Mouse (Mus musculus) limb, embryonic 11.5 days (tissue): ENCODE results near the gene Bid. TPM values are rescaled to one million over a fixed set of nuclear protein-coding genes. Genes with fewer than 3 reads are reported as not detected.

Experiments
- ATAC-seq: fragments of 200-750 bp; cut with Nextera tagmentation; 2 replicates; pipeline ENCODE4 v1.8.0; 2017; ENCODE audit warnings: low read depth; ENCODE audit not compliant: insufficient number of reproducible peaks, low FRiP score, low TSS enrichment
- DNase-seq: peaks from one replicate; pipeline ENCODE4 v3.0.0-alpha.2; 2015; ENCODE audit warnings: low spot score
- H3K27ac ChIP-seq: fragments of 300-500 bp; sonication (generic); replicated peaks from 2 replicates; pipeline ENCODE4 v1.5.1; 2014; ENCODE audit warnings: low read depth, mild to moderate bottlenecking, low read length
- H3K27me3 ChIP-seq: fragments of 300-500 bp; sonication (generic); 2 replicates; pipeline ENCODE4 v1.6.1; 2014; ENCODE audit warnings: mild to moderate bottlenecking, low read length, mixed read lengths; ENCODE audit not compliant: control insufficient read depth, insufficient read depth
- H3K36me3 ChIP-seq: fragments of 300-500 bp; sonication (generic); 2 replicates; pipeline ENCODE4 v1.6.1; 2014; ENCODE audit warnings: mild to moderate bottlenecking, low read length, moderate library complexity, mixed read lengths; ENCODE audit not compliant: control insufficient read depth, insufficient read depth
- H3K4me1 ChIP-seq: fragments of 300-500 bp; sonication (generic); 2 replicates; pipeline ENCODE4 v1.6.1; 2014; ENCODE audit warnings: low read length, mixed read lengths; ENCODE audit not compliant: control insufficient read depth, insufficient read depth
- H3K4me2 ChIP-seq: fragments of 300-500 bp; sonication (generic); 2 replicates; pipeline ENCODE4 v1.6.1; 2014; ENCODE audit warnings: low read depth, mild to moderate bottlenecking, moderate library complexity; ENCODE audit not compliant: severe bottlenecking
- H3K4me3 ChIP-seq: fragments of 300-500 bp; sonication (generic); 2 replicates; pipeline ENCODE4 v1.5.1; 2014; ENCODE audit warnings: low read depth, low read length
- H3K9ac ChIP-seq: fragments of 300-500 bp; sonication (generic); 2 replicates; pipeline ENCODE4 v1.6.1; 2014; ENCODE audit warnings: mild to moderate bottlenecking, low read length
- H3K9me3 ChIP-seq: fragments of 300-500 bp; sonication (generic); 2 replicates; pipeline ENCODE4 v1.6.1; 2016; ENCODE audit warnings: low read length; ENCODE audit not compliant: control insufficient read depth
- WGBS: fragments of 180-500 bp; shearing (Covaris S2); extraction: QIAGEN DNeasy Blood & Tissue Kit; methylation state at CpG from one replicate; pipeline ENCODE4 v1.1.7; 2014; 5-methylcytosine and 5-hydroxymethylcytosine counted together
- polyA plus RNA-seq: library from polyadenylated mRNA; unstranded; fragments of >200 nt; fragmentation: Nextera tagmentation; extraction: Ambion mirVana; gene quantifications from 2 replicates; pipeline ENCODE4 v1.2.1, GENCODE M21; 2014

Gene Bid
- polyA plus RNA-seq, 1 experiment from 2014 or later, result 17.0 TPM

DNA sequence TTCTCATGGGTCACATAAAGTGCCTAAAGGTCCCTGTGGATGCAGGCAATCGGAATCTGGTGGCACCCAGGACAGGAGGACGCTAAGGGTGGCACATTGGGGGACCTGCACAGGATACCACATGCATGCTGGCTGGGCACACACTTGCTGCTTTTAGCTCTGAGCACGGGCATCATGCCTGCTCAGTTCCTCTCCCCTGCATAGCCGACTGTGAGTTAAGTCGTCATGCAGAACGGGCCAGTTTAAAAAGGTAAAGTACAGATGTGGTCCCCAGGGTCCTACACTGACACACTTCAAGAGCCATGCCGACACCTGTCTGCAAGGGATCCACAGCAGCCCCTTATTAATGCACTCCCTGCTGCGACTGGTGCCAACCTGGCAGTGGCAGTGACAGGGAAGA lies 37.6 kb upstream of the Bid start:
- Histone ChIP-seq H3K27me3 (no peaks in the 10 kb centered on the region), H3K4me2 (no peak overlapping the region), H3K27ac (no peak overlapping the region), H3K9ac (no peak overlapping the region), H3K4me1 (no peaks in the 10 kb centered on the region), H3K9me3 (no peaks in the 10 kb centered on the region), H3K36me3 (peaks cover 2% of the 10 kb centered on the region; the same call in 1 of the 2 replicates), H3K4me3 (no peak overlapping the region)
- DNase-seq, result no peak
- 91% methylated on average over 8 of the region's 8 CpGs for WGBS
- ATAC-seq, result no peak

DNA sequence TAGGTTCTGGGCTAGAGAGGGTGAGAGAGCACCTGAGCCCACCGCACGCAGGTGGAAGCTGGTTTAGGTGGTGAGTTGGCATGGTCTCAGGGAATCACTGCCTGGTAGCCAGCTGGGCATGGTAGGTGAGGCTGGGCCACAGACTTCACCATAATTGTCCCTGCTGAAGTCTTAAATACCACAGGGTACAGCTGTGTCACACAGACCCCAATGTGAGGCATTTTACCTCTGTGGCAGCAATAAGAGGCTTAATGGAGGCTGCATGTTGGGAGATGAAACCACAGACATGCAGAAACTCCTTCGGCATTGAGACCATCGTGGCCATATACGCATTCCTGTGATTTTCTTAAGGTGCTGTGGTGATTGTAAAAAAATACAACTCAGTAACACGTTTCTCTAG lies 35.8 kb upstream of the Bid start:
- ATAC-seq, result no peak
- no peak overlapping the region for H3K27ac ChIP-seq
- 92% methylated on average over 6 of the region's 6 CpGs for WGBS
- no peak overlapping the region for H3K9ac ChIP-seq
- no peaks in the 10 kb centered on the region for H3K9me3 ChIP-seq
- DNase-seq, result no peak
- H3K36me3 ChIP-seq, result no peaks in the 10 kb centered on the region
- no peaks in the 10 kb centered on the region for H3K27me3 ChIP-seq
- no peaks in the 10 kb centered on the region for H3K4me1 ChIP-seq
- H3K4me3 ChIP-seq, result no peak overlapping the region
- no peak overlapping the region for H3K4me2 ChIP-seq

DNA sequence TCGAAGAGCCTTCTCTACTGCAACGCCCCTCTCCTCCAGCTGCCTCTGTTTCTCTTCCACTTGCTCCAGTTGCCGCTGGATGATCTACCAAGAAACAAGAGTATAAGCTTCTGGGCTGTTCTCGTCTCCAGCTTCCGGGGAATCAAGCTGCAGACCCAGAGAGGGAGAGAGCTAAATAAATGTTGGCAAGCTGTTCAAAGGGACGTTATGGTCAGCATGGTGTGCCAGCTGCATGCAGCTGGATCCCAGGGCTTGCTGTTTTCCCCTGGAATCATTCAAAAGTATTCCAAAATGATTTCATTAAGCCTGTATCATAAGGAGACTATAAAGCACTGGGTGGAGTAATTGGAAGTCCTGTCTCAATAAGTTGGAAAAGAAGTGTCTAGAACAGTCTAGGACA lies 34.7 kb upstream of the Bid start:
- H3K9me3 ChIP-seq, result no peaks in the 10 kb centered on the region
- H3K4me2 ChIP-seq, result no peak overlapping the region
- no peaks in the 10 kb centered on the region for H3K27me3 ChIP-seq
- ATAC-seq, result no peak
- no peak overlapping the region for H3K27ac ChIP-seq
- H3K4me1 ChIP-seq, result no peaks in the 10 kb centered on the region
- no peak for DNase-seq
- H3K4me3 ChIP-seq, result no peak overlapping the region
- 94% methylated on average over 6 of the region's 6 CpGs for WGBS
- no peak overlapping the region for H3K9ac ChIP-seq
- H3K36me3 ChIP-seq, result no peaks in the 10 kb centered on the region

DNA sequence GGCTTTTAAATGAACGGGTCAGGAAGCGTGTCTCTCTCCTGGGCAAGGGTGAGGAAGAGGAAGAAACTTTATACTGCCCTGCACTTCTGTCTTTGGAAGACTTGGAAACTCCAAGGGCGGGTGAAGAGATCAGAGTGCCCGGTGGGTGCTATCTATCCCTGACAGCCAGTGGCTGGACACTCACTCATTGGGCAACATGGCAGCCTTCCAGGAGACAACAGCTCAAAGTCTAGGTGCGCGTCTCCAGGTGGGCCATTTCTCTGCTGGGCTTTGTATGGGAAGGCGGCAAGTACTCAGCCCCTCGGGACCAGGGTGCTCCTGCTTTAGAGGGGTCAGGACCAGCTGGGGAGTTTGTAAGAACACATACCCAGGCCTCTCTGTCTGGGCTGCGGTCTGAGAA lies 28.9 kb upstream of the Bid start:
- H3K4me1 ChIP-seq, result no peaks in the 10 kb centered on the region
- ATAC-seq, result no peak
- WGBS, result 95% methylated on average over 9 of the region's 9 CpGs

DNA sequence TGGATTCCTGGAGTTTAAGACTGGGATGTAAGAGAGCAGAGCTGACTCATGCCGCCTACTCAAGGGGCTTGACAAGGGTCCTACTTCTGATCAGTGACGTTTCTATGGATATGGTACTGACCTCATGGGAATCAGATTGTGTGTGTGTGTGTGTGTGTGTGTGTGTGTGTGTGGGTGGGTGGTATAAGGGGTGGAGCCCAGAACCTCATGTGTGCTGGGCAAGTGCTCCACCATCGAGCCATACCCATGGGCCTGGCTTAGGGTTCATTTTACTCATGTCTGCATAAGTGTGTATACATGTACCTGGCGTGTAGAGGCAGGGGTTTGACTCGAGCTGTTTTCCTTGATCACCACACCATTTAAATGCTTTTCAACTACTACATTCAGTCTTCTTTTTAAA lies 27.3 kb upstream of the Bid start:
- Histone ChIP-seq H3K27ac (no peak overlapping the region), H3K4me3 (no peak overlapping the region), H3K36me3 (no peaks in the 10 kb centered on the region), H3K4me2 (no peak overlapping the region), H3K27me3 (no peaks in the 10 kb centered on the region), H3K9me3 (no peaks in the 10 kb centered on the region), H3K9ac (no peak overlapping the region), H3K4me1 (no peaks in the 10 kb centered on the region)
- DNase-seq (no peak), ATAC-seq (no peak)
- WGBS, result 83% methylated on average over 5 of the region's 5 CpGs

More for the DNA sequence above, 28.9 kb upstream of the Bid start:
- Histone ChIP-seq H3K4me3 (no peak overlapping the region), H3K27ac (no peak overlapping the region), H3K36me3 (no peaks in the 10 kb centered on the region), H3K9ac (no peak overlapping the region), H3K27me3 (no peaks in the 10 kb centered on the region), H3K9me3 (no peaks in the 10 kb centered on the region), H3K4me2 (no peak overlapping the region)
- no peak for DNase-seq

DNA sequence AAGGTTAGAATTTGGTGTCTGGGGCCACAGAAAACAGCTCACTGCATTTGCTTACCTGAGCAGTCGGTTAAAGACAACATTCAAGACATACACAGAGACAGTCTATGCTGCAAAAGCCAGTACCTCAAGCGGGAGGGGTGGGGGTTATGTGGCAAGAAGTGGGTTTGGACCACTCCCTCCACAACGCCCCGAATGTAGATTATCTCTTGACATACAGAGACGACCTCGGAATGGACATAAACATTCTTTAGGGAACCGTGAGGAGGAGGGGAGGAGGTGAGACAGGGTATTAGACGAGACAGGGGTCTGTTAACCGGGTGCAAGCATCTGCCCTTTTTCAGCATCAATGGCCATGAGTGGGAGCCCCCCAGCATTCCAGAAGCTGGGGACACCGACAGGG lies 26.9 kb upstream of the Bid start:
- 83% methylated on average over 10 of the region's 10 CpGs for WGBS
- no peak overlapping the region for H3K27ac ChIP-seq
- DNase-seq, result no peak
- H3K9me3 ChIP-seq, result no peaks in the 10 kb centered on the region
- no peak for ATAC-seq
- H3K27me3 ChIP-seq, result no peaks in the 10 kb centered on the region
- no peak overlapping the region for H3K4me2 ChIP-seq
- no peaks in the 10 kb centered on the region for H3K36me3 ChIP-seq
- H3K9ac ChIP-seq, result no peak overlapping the region
- H3K4me1 ChIP-seq, result no peaks in the 10 kb centered on the region
- H3K4me3 ChIP-seq, result no peak overlapping the region

DNA sequence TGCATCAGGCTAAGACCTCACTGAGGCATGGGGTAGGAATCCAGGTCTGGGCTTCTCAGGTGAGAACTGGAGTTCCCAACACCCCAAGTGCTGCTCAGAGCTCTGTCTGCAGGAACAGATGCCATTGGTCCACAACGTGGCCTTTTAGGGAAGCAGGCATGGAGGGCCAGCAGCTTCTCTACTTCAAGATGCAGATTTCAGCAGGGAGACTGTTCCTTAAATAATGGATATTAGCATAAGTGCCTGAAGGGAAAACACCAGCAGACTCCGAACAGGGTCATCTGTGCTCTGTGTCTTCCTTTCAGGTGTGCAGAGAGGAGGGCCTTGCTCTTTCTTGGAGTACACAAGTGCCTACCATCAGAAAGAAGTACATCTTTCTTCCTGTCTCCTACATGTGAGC lies 26.4 kb upstream of the Bid start:
- WGBS, result 79% methylated on average over 2 of the region's 2 CpGs
- DNase-seq (no peak), ATAC-seq (no peak)
- Histone ChIP-seq H3K27ac (no peak overlapping the region), H3K27me3 (no peaks in the 10 kb centered on the region), H3K4me2 (no peak overlapping the region), H3K4me3 (no peak overlapping the region), H3K4me1 (no peaks in the 10 kb centered on the region), H3K36me3 (no peaks in the 10 kb centered on the region), H3K9ac (no peak overlapping the region), H3K9me3 (no peaks in the 10 kb centered on the region)

DNA sequence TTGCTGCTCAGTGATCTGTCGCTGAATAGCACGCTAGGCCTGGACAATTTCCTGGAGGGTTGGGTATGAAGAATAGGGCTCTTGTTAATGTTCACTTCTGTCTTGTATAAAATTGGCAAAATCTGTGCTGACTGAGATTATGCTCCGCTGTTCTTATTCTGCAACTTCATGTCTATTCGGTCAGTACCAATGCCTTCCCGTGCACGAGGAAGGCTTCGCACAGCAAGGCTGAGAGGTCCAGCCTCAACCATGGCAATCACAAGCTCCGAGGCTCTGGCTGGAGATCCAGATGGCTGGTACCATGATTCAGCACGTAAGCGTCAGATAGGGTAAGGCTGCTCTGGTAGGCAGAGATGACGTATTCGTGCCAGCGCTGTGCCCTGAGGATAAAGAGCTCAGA lies 24.9 kb upstream of the Bid start:
- ATAC-seq (no peak), DNase-seq (no peak)
- Histone ChIP-seq H3K4me1 (no peaks in the 10 kb centered on the region), H3K9ac (no peak overlapping the region), H3K36me3 (no peaks in the 10 kb centered on the region), H3K4me2 (no peak overlapping the region), H3K27me3 (no peaks in the 10 kb centered on the region), H3K4me3 (no peak overlapping the region), H3K9me3 (no peaks in the 10 kb centered on the region), H3K27ac (no peak overlapping the region)
- WGBS, result 93% methylated on average over 13 of the region's 13 CpGs

DNA sequence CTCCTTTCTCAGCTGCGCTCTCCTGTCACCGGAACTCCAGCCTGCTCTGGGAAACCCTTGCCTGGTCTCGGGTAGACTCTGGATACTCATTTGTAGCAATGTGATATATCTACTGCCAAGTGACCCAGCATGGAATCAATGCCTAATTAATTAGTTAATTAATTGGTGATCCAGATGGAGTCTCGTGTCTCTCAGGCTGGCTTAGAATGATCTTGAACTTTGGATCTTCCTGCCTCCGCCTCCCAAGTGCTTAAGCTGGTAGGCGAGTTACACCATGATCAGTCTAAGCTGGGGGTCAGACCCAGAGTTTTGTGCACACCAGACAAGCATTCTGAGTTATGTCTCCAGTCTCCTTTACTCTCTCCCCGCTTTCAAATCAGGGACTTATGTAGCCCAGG lies 24.4 kb upstream of the Bid start:
- Histone ChIP-seq H3K27ac (no peak overlapping the region), H3K4me2 (no peak overlapping the region), H3K4me1 (no peaks in the 10 kb centered on the region), H3K36me3 (no peaks in the 10 kb centered on the region), H3K9ac (no peak overlapping the region), H3K27me3 (no peaks in the 10 kb centered on the region), H3K4me3 (no peak overlapping the region), H3K9me3 (no peaks in the 10 kb centered on the region)
- no peak for DNase-seq
- 77% methylated on average over 7 of the region's 7 CpGs for WGBS
- no peak for ATAC-seq
